Mouse (Mus musculus): ENCODE data around the gene Ankrd10.

- TF ChIP-seq CTCF (IDR thresholded peaks at IDR 0.05; ENCODE audit: insufficient read depth, low read depth, low read length) (no peak), POLR2A (IDR thresholded peaks at IDR 0.05; ENCODE audit: insufficient read depth, low read depth, low read length) (no peak)
Observed at GRCm38 (mm10) chr8:11586374-11586745, 49.2 kb downstream of the Ankrd10 start.

Measured in olfactory bulb, adult 2 months (tissue).